Mouse (Mus musculus) thymus, adult 2 months (tissue): ENCODE results near the gene Rce1.

Source experiments
- CTCF ChIP-seq: fragments of 200-500 bp; IDR thresholded peaks from 2 replicates; pipeline ENCODE4 v1.5.1; 2012; ENCODE audit warnings: mild to moderate bottlenecking, control low read depth, low read length, moderate library complexity, borderline replicate concordance; ENCODE audit not compliant: control insufficient read depth, poor library complexity, insufficient read depth; ENCODE audit errors: extremely low read depth
- POLR2A ChIP-seq: fragments of 200-500 bp; IDR thresholded peaks from 2 replicates; pipeline ENCODE4 v1.6.1; 2012; ENCODE audit warnings: mild to moderate bottlenecking, low read length, control low read depth, moderate library complexity; ENCODE audit not compliant: control insufficient read depth, poor library complexity, insufficient read depth; ENCODE audit errors: extremely low read depth

DNA sequence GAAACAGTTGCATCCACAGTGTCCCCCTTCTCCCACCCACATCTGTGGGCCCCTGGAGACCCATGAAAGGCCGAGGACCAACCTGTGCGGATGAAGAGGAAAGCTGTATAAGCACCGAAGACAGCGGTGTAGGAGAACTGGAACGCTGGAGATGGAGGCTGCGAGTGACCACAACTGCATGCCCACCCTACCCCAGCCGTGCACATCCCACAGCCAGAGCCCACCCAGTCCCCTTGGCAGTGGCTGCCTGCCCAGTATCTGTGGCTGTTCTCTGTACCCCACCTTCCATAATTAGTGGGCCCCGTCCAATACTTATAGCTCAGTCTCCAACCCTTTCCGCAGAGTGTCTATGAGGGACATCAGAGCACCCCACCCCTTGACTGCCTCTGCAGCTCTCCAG is 2.0 kb downstream of the Rce1 start:
- no peak for TF ChIP-seq CTCF
- no peak for TF ChIP-seq POLR2A
